Mouse (Mus musculus) liver, adult 2 months (tissue): ENCODE results near the gene Rpl36.

Experiments used
- CTCF ChIP-seq: fragments of 200-500 bp; IDR thresholded peaks from 2 replicates; pipeline ENCODE4 v1.5.1; 2011; ENCODE audit warnings: low read depth, low read length, control low read depth
- POLR2A ChIP-seq: fragments of 200-500 bp; IDR thresholded peaks from 2 replicates; pipeline ENCODE4 v1.6.1; 2011; ENCODE audit warnings: low read length, control low read depth; ENCODE audit not compliant: insufficient read depth; ENCODE audit errors: extremely low read depth

DNA sequence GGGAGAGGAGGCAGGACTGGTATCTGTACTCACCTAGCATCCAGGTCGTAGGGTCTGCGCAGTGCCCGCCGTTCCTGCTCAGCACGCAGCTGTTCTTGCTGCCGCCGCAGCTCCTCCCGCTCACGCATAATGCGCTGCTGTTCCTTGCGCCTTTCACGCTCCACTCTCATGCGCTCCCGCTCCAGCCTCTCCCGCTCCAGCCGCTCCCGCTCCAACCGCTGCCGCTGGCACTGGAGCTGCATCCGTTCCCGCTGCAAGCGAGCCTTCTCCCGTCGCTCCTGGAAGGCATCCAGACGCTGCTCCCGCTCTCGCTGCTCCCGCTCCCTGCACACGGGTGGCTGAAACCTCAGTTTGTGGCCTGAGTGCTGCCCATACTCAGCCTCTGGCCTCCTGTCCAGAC is 46.9 kb upstream of the Rpl36 start:
- TF ChIP-seq CTCF, result no peak
- no peak for TF ChIP-seq POLR2A
